Mouse (Mus musculus): ENCODE measurements around the gene Arhgap11a. TPM values are rescaled to one million over a fixed set of nuclear protein-coding genes. Genes with fewer than 3 reads are reported as not detected.

Arhgap11a gene
- polyA plus RNA-seq, 1 experiment, result not detected

DNA sequence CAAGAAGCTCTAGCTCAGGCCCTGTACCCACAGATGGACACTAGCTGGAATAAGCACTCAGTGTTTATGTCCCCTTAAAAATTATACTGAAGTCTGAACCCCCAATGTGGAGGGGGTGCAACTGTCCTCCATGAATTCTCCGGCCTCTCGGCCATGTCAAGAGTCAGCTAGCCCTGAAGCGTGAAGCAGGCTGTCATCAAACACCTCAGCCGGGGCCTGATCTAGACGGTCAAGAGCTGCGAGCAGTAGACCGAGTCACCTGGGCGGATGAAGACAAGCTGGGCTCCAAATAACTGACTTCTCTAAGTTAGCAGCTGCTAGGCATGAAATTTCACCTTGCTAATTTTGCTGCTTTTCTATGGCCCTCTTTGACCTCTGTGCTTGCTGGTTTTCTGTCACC is 26.1 kb downstream of the Arhgap11a start:
- 98% methylated on average over 8 of the region's 8 CpGs for WGBS
- Histone ChIP-seq H3K4me3 (ENCODE audit: insufficient read depth, low read depth, low read length) (no peak overlapping the region), H3K27ac (ENCODE audit: insufficient read depth, low read depth, low read length) (no peak overlapping the region), H3K4me1 (ENCODE audit: control insufficient read depth, insufficient read depth, low read length) (peaks cover 28% of the 10 kb centered on the region)
- no peak for TF ChIP-seq POLR2A (IDR thresholded peaks at IDR 0.05; ENCODE audit: insufficient read depth, low read depth, low read length)

DNA sequence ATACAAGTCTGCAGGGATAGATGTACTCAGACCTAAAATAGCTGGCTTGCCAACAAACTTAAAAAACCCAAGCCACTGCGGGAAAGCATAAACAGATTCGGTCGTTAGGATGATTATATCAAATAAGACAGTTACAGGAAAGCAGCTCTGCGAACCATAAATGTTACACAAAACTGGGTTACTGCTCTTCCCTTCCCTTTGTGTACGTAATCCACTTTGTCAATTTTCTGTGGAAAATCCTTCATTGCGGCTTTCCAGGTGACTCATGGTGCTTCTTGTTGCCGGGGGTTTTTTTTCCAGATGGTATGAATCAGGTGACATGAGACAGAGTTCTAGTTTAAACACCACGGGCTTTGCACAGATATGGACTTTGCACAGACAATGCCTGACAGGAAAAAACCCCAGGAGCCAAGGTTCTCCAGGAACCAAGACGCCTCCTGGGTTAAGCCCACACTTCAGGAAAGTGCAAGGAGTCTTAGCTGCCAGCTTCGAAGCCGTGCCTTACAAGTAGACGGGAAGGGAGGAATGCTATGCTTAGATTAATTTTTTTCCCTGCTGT is 27.2 kb downstream of the Arhgap11a start:
- 55% methylated on average over 12 of the region's 12 CpGs for WGBS
- H3K4me3 ChIP-seq (ENCODE audit: insufficient read depth, low read depth, low read length), result no peak overlapping the region
- H3K27ac ChIP-seq (ENCODE audit: insufficient read depth, low read depth, low read length), result no peak overlapping the region
- TF ChIP-seq POLR2A (IDR thresholded peaks at IDR 0.05; ENCODE audit: insufficient read depth, low read depth, low read length) (no peak), CTCF (IDR thresholded peaks at IDR 0.05; ENCODE audit: insufficient read depth, low read depth, low read length) (no peak)
- peaks cover 25% of the 10 kb centered on the region for H3K4me1 ChIP-seq (ENCODE audit: control insufficient read depth, insufficient read depth, low read length)

DNA sequence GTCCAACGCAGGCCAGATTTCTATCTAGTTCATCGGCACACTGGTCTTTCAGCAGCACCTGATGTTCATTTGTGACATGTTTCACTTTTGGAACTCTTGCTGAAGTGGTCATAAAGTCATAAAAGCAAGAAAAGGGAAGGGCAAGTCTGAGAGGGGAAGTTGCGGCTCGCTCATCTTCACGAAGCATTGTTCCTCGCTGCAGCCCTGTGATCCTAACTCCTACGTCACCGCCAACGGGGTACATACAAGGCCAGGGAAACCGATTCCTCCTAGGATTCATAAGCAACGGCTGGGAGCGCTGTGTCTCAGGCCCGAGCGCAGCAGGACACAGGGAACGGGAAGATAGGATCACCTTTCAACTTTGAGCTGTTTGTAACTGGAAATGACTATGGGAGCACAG is 28.3 kb downstream of the Arhgap11a start:
- 92% methylated on average over 15 of the region's 15 CpGs for WGBS
- no peak overlapping the region for H3K4me3 ChIP-seq (ENCODE audit: insufficient read depth, low read depth, low read length)
- TF ChIP-seq POLR2A (IDR thresholded peaks at IDR 0.05; ENCODE audit: insufficient read depth, low read depth, low read length), result no peak
- TF ChIP-seq CTCF (IDR thresholded peaks at IDR 0.05; ENCODE audit: insufficient read depth, low read depth, low read length), result no peak
- peaks cover 25% of the 10 kb centered on the region for H3K4me1 ChIP-seq (ENCODE audit: control insufficient read depth, insufficient read depth, low read length)
- no peak overlapping the region for H3K27ac ChIP-seq (ENCODE audit: insufficient read depth, low read depth, low read length)

DNA sequence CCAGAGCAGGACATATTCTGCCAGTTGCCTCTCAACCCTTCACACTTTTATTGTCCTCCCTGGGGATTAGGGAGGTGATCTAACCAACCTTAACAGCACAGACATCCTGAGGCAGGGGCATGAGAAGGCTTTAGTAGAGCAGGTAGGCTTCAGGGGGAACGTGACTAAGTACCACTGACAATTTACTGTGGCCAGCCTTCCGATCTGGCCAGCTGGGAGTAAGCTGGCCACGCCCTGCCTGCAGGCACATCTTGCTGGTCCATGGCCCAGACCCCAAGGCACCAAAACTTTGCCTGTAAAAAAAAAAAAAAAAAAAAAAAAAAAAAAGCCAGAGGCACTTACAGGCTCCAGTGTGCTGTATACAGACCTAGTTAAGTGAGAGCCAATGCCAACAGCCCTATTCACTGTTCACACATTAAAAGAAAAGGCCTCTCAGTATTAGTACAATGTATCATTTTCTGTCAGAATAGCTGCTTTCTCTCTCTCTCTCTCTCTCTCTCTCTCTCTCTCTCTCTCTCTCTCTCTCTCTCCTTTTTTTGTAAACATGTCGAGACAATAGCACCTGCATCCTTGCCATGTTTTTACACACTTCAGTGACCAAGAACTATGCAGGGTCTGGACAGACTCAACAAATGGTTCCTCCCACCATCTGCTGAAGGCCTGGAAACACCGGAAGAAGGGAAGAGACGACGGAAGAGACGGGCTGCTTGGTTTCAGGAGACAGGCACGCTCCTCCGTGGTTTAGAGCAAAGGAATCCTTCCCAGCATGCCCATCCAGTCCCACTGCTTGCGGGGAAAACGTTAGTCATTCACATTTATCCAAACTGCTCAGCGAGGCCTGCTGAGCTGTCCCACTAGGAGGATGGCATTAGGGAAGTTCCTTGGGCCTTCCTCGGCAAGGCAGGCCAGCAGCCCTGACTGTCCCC is 30.5 kb downstream of the Arhgap11a start:
- Histone ChIP-seq H3K4me3 (ENCODE audit: insufficient read depth, low read depth, low read length) (no peak overlapping the region), H3K4me1 (ENCODE audit: control insufficient read depth, insufficient read depth, low read length) (peaks cover 19% of the 10 kb centered on the region), H3K27ac (ENCODE audit: insufficient read depth, low read depth, low read length) (no peak overlapping the region)
- no peak for TF ChIP-seq CTCF (IDR thresholded peaks at IDR 0.05; ENCODE audit: insufficient read depth, low read depth, low read length)
- TF ChIP-seq POLR2A (IDR thresholded peaks at IDR 0.05; ENCODE audit: insufficient read depth, low read depth, low read length), result no peak
- 30% methylated on average over 14 of the region's 14 CpGs for WGBS

DNA sequence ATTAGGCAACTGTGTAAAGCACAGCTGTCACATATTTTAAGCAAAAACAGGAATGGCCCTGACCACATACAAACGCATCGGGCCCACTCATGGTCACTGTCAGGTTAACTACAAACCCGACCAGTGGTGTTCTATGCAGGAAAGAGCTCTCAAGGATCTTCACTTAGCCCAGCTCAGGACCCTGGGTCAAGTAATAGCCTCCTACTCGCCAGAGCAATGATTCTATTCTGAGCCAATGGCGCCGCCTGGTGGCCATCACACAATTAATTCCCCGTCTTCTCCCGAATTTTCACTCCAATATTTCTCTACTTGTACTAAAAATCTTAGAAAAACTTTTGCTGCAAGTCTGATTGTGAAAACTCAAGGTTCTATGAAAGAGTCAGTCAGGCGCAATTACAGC is 40.8 kb downstream of the Arhgap11a start:
- H3K4me1 ChIP-seq (ENCODE audit: control insufficient read depth, insufficient read depth, low read length), result no peaks in the 10 kb centered on the region
- TF ChIP-seq POLR2A (IDR thresholded peaks at IDR 0.05; ENCODE audit: insufficient read depth, low read depth, low read length), result no peak
- TF ChIP-seq CTCF (IDR thresholded peaks at IDR 0.05; ENCODE audit: insufficient read depth, low read depth, low read length), result peak; percentile 29; the same call in 1 of the 2 replicates
- H3K27ac ChIP-seq (ENCODE audit: insufficient read depth, low read depth, low read length), result no peak overlapping the region
- 32% methylated on average over 9 of the region's 9 CpGs for WGBS
- no peak overlapping the region for H3K4me3 ChIP-seq (ENCODE audit: insufficient read depth, low read depth, low read length)

DNA sequence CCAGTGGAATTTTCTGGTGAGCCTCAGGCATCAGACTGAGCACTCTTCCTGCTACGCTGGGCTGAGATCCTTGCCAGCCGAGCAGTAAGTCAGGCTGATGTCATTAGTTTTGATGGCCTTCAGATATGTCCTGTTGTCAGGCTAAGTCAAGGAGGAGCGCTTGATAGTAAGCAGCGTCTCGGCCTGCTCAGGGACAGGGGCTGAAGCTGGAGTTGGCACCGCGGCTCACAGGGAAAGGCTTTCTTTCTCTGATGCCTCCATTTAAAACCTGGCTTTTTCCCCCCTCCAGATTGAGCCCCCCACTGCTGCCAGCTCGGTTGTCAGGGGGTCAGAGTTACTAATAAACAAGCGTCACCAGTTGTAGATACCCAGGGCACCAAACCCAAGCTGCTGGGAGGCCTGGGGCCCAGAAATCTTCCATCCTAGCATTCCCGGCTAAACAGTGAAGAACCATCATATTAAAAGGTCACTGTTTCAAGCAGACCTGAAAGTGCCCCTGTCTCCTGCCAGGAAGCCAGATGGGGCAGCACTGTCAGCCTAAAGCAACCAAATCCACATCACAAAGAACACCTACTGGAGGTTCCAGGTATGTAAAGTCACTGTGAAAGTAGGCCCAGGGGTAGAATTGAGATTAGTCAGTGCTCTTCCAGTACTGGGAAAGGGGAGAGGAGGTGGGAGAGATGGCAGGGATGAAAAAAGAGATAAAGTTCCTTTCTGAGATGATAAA is 41.4 kb downstream of the Arhgap11a start:
- Histone ChIP-seq H3K4me1 (ENCODE audit: control insufficient read depth, insufficient read depth, low read length) (no peaks in the 10 kb centered on the region), H3K27ac (ENCODE audit: insufficient read depth, low read depth, low read length) (no peak overlapping the region), H3K4me3 (ENCODE audit: insufficient read depth, low read depth, low read length) (no peak overlapping the region)
- whole genome bisulfite sequencing, result 74% methylated on average over 10 of the region's 10 CpGs
- TF ChIP-seq POLR2A (IDR thresholded peaks at IDR 0.05; ENCODE audit: insufficient read depth, low read depth, low read length) (no peak), CTCF (IDR thresholded peaks at IDR 0.05; ENCODE audit: insufficient read depth, low read depth, low read length) (no peak)

DNA sequence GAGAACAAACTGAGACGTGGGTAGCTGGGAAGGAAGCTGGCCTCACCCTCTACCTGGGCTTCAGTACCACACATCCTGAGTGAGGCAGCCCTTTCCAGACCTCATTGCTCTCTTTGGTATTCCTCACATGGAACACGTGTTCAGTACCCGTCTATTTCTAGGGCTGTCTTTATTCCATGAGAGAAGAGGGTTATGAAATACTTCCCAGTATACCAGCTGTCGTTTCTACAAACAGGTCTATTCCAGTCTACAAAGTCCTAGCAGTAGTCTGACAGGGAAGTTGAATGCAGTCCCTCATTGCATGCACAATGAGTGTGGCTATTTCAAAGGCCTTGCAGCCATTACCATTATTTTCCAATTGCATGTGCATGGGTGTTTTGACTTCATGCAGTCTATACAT is 42.7 kb downstream of the Arhgap11a start:
- Histone ChIP-seq H3K4me3 (ENCODE audit: insufficient read depth, low read depth, low read length) (no peak overlapping the region), H3K27ac (ENCODE audit: insufficient read depth, low read depth, low read length) (no peak overlapping the region), H3K4me1 (ENCODE audit: control insufficient read depth, insufficient read depth, low read length) (no peaks in the 10 kb centered on the region)
- no peak for TF ChIP-seq CTCF (IDR thresholded peaks at IDR 0.05; ENCODE audit: insufficient read depth, low read depth, low read length)
- TF ChIP-seq POLR2A (IDR thresholded peaks at IDR 0.05; ENCODE audit: insufficient read depth, low read depth, low read length), result no peak
- WGBS, result 69% methylated on average over 4 of the region's 4 CpGs

DNA sequence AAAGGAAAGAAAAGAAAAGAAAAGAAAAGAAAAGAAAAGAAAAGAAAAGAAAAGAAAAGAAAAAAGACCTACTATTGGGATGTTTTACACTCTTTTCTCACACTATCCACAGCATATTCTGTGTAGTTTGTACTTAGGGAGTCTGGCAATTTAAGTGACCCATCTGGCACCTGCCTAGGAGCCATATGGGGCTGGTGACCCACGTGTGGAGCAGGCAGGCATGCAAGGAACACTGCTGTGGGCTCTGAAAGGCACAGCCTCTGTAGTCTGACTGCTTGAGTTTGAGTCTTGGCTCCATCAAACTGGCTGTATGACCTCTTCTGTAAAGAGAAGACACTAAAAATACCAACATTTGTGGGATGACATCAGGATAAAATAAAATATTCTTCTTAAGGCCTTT is 44.7 kb downstream of the Arhgap11a start:
- Histone ChIP-seq H3K4me1 (ENCODE audit: control insufficient read depth, insufficient read depth, low read length) (no peaks in the 10 kb centered on the region), H3K4me3 (ENCODE audit: insufficient read depth, low read depth, low read length) (no peak overlapping the region), H3K27ac (ENCODE audit: insufficient read depth, low read depth, low read length) (no peak overlapping the region)
- 34% methylated on average over 1 of the region's 1 CpGs for WGBS
- TF ChIP-seq CTCF (IDR thresholded peaks at IDR 0.05; ENCODE audit: insufficient read depth, low read depth, low read length) (no peak), POLR2A (IDR thresholded peaks at IDR 0.05; ENCODE audit: insufficient read depth, low read depth, low read length) (no peak)

DNA sequence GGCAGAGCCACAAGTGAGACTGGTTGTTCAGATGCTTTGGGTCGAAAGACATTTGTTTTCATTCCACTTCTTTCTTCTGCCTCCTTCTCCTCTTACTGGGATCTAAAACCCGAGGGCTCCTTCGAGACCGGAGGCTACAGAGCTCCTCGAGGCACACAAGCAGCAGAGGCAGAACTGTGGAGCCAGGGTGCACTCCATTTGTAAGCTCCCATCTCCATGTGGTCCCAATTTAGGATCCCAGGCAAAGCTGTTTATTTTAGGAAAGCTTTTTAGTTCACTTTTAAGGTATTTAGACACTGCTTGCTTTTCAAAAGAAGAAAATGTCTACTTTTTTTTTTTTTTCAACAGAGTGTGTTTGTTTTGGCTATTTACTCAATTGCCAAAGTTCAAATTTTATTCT is 47.6 kb downstream of the Arhgap11a start:
- WGBS, result 68% methylated on average over 5 of the region's 5 CpGs
- no peak overlapping the region for H3K4me3 ChIP-seq (ENCODE audit: insufficient read depth, low read depth, low read length)

More for the DNA sequence above, 47.6 kb downstream of the Arhgap11a start:
- no peak for TF ChIP-seq POLR2A (IDR thresholded peaks at IDR 0.05; ENCODE audit: insufficient read depth, low read depth, low read length)
- TF ChIP-seq CTCF (IDR thresholded peaks at IDR 0.05; ENCODE audit: insufficient read depth, low read depth, low read length), result no peak
- Histone ChIP-seq H3K27ac (ENCODE audit: insufficient read depth, low read depth, low read length) (no peak overlapping the region), H3K4me1 (ENCODE audit: control insufficient read depth, insufficient read depth, low read length) (no peaks in the 10 kb centered on the region)
